Mouse (Mus musculus) liver, adult 2 months (tissue): ENCODE measurements at regions not wholly inside any gene's neighbourhood (a gene's known extent, or its start where the extent isn't known, plus 50 kb on each side); places are given as distances from the start of the nearest gene placed in this dataset.

Experiments used
- DNase-seq: peaks from one replicate; pipeline ENCODE4 v3.0.0-alpha.2; 2011; ENCODE audit warnings: low read depth, low spot score; ENCODE audit errors: extremely low read depth
- H3K27ac ChIP-seq: fragments of 200-500 bp; replicated peaks from 2 replicates; pipeline ENCODE4 v1.5.1; 2012; ENCODE audit warnings: low read depth, mild to moderate bottlenecking, control low read depth, inconsistent platforms, low read length; ENCODE audit not compliant: insufficient read depth
- H3K27me3 ChIP-seq: fragments of 200-500 bp; 2 replicates; pipeline ENCODE4 v1.6.1; 2012; ENCODE audit warnings: mild to moderate bottlenecking, moderate library complexity, low read length, inconsistent platforms; ENCODE audit not compliant: control insufficient read depth, insufficient read depth
- H3K36me3 ChIP-seq: fragments of 200-500 bp; 2 replicates; pipeline ENCODE4 v1.6.1; 2012; ENCODE audit warnings: low read length, inconsistent platforms; ENCODE audit not compliant: control insufficient read depth, insufficient read depth
- H3K4me1 ChIP-seq: fragments of 200-500 bp; 2 replicates; pipeline ENCODE4 v1.6.1; 2011; ENCODE audit warnings: low read length; ENCODE audit not compliant: control insufficient read depth, insufficient read depth
- H3K4me3 ChIP-seq: fragments of 200-500 bp; 2 replicates; pipeline ENCODE4 v1.5.1; 2011; ENCODE audit warnings: low read depth, mild to moderate bottlenecking, control low read depth, low read length, moderate library complexity; ENCODE audit not compliant: insufficient read depth
- H3K79me2 ChIP-seq: fragments of 200-500 bp; 2 replicates; pipeline ENCODE4 v1.6.1; 2012; ENCODE audit warnings: inconsistent platforms, mild to moderate bottlenecking, low read length, moderate library complexity; ENCODE audit not compliant: control insufficient read depth, insufficient read depth
- H3K9ac ChIP-seq: fragments of 200-500 bp; 2 replicates; pipeline ENCODE4 v1.6.1; 2012; ENCODE audit warnings: low read depth, mild to moderate bottlenecking, control low read depth, inconsistent platforms, low read length
- CTCF ChIP-seq: fragments of 200-500 bp; IDR thresholded peaks from 2 replicates; pipeline ENCODE4 v1.5.1; 2011; ENCODE audit warnings: low read depth, low read length, control low read depth
- POLR2A ChIP-seq: fragments of 200-500 bp; IDR thresholded peaks from 2 replicates; pipeline ENCODE4 v1.6.1; 2011; ENCODE audit warnings: low read length, control low read depth; ENCODE audit not compliant: insufficient read depth; ENCODE audit errors: extremely low read depth
- WGBS: fragments of 180-500 bp; shearing (Covaris S2); methylation state at CpG from one replicate; pipeline ENCODE4 v1.1.7; 2018; 5-methylcytosine and 5-hydroxymethylcytosine counted together

DNA sequence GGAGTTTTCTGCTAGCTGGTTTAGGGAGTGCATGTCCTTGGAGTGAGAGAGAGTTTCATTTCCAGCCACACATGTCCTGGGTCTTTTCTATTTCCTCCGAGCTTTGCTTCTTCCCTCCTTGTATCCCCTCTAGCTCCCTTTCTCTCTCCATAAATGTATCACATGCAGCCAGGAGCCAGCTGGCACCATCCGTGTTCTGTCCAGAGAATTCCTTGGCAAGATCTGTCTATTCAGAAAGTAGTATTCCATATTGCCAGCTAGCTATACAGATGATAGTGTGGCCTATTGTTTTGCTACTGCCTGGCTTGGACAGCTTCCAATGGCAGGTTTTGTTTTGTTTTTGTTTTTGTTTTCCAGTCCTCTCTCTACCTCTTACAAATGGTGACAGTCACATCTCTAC, 195.3 kb downstream of the Wdr11 start:
- Histone ChIP-seq H3K36me3 (no peaks in the 10 kb centered on the region), H3K9ac (no peak overlapping the region), H3K27me3 (no peaks in the 10 kb centered on the region), H3K27ac (no peak overlapping the region), H3K4me1 (no peaks in the 10 kb centered on the region), H3K79me2 (no peaks in the 10 kb centered on the region), H3K4me3 (no peak overlapping the region)
- WGBS = 79% methylated on average over 2 of the region's 2 CpGs
- no peak for DNase-seq
- TF ChIP-seq CTCF (no peak), POLR2A (no peak)

DNA sequence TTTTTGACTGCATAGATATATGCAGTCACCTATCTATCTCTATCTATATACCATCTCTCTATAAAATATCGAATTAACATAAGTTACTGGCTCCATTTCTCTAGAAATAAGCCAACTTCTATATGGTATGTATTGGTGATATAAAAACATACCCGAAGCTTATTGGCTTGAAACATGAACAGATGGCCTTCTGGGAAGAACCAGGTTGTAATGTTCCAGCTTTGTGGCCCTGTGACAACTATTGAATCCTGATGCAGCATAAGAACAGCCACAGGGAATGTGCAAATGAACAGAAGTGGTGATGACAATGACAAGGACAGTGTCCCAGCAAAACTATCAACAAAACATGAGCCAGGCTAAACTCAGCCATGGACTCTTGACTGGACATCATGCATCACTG, 196.1 kb downstream of the Wdr11 start:
- Histone ChIP-seq H3K36me3 (no peaks in the 10 kb centered on the region), H3K27ac (no peak overlapping the region), H3K27me3 (no peaks in the 10 kb centered on the region), H3K79me2 (no peaks in the 10 kb centered on the region), H3K4me1 (no peaks in the 10 kb centered on the region), H3K9ac (no peak overlapping the region), H3K4me3 (no peak overlapping the region)
- 79% methylated on average over 2 of the region's 2 CpGs for WGBS
- TF ChIP-seq CTCF = no peak
- TF ChIP-seq POLR2A = no peak
- DNase-seq = no peak

DNA sequence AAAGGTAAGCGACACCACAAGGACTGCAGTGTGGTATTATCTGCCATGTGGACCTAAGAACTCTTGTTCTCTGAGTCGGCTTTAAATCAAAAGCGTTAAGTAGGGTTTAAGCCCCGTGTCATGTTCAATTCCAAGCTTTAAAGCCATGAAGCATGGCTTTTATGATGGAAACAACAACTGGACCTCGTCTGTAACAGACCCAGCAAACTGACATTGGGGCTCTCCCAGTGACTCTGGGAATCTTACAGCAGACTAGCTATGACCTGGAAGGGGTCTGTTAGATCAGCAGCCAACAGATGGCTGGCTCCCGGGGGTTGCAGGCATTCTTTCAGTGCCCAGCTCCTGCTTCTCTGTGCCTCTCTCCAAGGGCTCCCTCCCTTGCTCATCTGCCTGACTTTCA, 197.8 kb downstream of the Wdr11 start:
- H3K27me3 ChIP-seq = no peaks in the 10 kb centered on the region
- no peak for DNase-seq
- TF ChIP-seq POLR2A (no peak), CTCF (no peak)
- no peaks in the 10 kb centered on the region for H3K36me3 ChIP-seq
- no peak overlapping the region for H3K4me3 ChIP-seq
- H3K4me1 ChIP-seq = no peaks in the 10 kb centered on the region
- H3K9ac ChIP-seq = no peak overlapping the region
- 60% methylated on average over 6 of the region's 6 CpGs for WGBS
- no peaks in the 10 kb centered on the region for H3K79me2 ChIP-seq
- H3K27ac ChIP-seq = peak overlapping the region; percentile 32; the same call in 1 of the 2 replicates

DNA sequence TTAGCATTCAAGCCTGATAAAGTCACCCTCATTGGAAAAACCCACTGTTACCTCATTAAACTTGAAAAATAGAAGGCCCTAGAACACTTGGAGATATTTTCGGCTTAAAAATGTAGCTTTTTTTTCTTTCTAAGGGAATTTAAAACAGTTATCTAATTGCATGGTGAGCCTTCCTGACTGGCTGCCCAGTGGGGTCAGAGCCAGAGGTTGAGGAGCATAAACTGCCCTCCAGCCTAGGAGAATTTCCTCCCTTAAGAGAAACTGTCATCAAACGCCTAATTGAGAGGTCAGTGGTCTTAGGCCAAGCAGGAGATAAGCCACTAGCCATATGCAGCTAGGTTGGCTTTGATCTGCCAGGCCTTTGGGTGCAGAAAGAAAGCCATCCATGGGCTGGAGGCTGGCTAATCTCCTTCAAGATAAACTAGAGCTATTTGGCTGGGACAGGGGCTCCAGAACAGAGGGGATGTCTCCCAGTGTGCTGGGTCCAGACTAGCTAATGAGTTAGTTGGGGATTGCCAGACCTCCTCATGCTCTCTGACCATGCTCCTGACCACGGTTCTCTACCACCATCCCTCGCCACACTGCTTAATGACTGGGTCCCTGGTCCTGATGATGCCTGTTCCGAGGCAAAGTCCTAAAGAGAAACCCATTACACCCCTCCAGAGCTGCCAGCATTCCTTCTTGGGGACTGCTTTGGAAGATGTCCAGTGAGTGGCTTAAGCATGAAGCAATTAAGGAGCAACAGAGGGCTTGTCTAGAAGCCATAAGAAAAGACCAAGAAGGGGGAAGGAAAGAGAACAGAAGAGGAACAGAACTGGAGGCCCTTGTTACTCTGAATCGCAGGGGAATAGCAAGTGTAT, 199.2 kb downstream of the Wdr11 start:
- no peaks in the 10 kb centered on the region for H3K79me2 ChIP-seq

DNA sequence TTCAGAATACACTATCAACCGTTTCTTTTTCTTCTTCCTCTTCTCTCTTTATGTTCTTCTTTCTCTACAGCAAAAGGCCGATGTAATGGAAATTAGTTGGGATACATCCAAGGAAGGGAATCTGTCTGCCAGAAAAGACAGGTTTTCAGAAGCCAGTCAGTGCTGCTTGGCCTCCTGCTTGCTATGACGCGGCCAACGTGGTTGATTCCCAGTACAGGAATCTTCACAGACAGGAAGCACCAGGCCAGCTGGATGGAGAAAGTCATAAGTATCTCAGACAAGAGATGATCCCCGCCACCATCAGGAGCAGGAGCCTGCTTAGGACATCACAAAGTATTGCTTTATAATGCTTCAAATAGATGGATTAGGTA, 199.8 kb downstream of the Wdr11 start:
- 78% methylated on average over 6 of the region's 6 CpGs for WGBS
- 0 out of 2 replicates have a peak overlapping the region, but pooled peaks have one; percentile 4 for H3K27ac ChIP-seq

More for the DNA sequence above, 199.2 kb downstream of the Wdr11 start:
- TF ChIP-seq POLR2A = no peak
- no peak for TF ChIP-seq CTCF
- 72% methylated on average over 6 of the region's 6 CpGs for WGBS
- Histone ChIP-seq H3K27ac (no peak overlapping the region), H3K27me3 (no peaks in the 10 kb centered on the region), H3K9ac (no peak overlapping the region), H3K36me3 (no peaks in the 10 kb centered on the region), H3K4me1 (no peaks in the 10 kb centered on the region), H3K4me3 (no peak overlapping the region)
- DNase-seq = peak; percentile 62

DNA sequence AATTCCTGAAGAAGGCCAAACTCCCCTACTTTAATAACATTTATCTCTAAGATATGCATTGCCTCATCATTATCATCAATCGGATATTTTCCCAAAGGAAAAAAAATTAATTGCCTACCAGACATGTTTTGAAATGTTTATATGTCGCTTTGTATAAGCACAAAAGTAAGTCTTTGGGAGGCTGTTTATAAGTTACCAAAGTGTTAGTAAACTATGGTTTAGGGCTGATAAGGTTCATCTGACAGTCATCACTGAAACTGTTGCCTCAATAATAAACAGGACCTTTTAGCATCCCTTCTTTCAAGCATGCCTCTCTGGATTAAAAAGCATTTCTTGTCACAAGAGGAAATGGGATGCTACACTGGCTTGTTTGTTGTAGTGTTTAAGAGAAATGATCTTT, 202.1 kb downstream of the Wdr11 start:
- no peak overlapping the region for H3K9ac ChIP-seq
- H3K79me2 ChIP-seq = no peaks in the 10 kb centered on the region
- H3K4me1 ChIP-seq = no peaks in the 10 kb centered on the region
- no peak overlapping the region for H3K27ac ChIP-seq
- no peaks in the 10 kb centered on the region for H3K36me3 ChIP-seq
- 80% methylated on average over 2 of the region's 2 CpGs for WGBS
- H3K4me3 ChIP-seq = no peak overlapping the region
- TF ChIP-seq POLR2A (no peak), CTCF (no peak)
- peak; percentile 56 for DNase-seq
- no peaks in the 10 kb centered on the region for H3K27me3 ChIP-seq

More for the DNA sequence above, 199.8 kb downstream of the Wdr11 start:
- H3K9ac ChIP-seq = no peak overlapping the region
- TF ChIP-seq POLR2A (no peak), CTCF (no peak)
- H3K27me3 ChIP-seq = no peaks in the 10 kb centered on the region
- no peaks in the 10 kb centered on the region for H3K36me3 ChIP-seq
- no peaks in the 10 kb centered on the region for H3K4me1 ChIP-seq
- H3K79me2 ChIP-seq = no peaks in the 10 kb centered on the region
- no peak overlapping the region for H3K4me3 ChIP-seq
- peak; percentile 14 for DNase-seq
